Mouse (Mus musculus): Measurements from ENCODE around the gene Scnn1a. TPM values are rescaled to one million over a fixed set of nuclear protein-coding genes. Genes with fewer than 3 reads are reported as not detected.

Scnn1a gene
- polyA plus RNA-seq, 1 experiment from 2014 or later = 9.0 TPM

DNA sequence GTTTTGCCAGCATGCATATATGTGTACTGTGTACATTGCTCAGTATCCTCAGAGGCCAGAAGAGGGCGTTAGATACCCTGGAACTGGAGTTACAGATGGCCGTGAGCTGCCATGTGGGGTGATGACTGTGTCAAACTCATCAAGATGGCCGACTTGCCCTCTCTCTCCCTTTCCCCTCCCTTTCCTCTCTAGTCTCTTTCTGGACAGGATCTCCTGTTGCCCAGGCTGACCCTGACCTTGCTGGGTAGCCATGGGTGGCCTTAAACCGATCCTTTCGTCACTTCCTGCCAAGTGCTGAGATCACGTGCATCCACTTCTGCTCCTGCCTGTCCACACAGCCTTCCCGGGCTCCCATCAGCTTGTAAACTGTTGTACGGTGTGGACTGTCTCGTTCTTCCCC is 39.5 kb downstream of the Scnn1a start:
- DNase-seq (ENCODE audit: low spot score) = no peak

DNA sequence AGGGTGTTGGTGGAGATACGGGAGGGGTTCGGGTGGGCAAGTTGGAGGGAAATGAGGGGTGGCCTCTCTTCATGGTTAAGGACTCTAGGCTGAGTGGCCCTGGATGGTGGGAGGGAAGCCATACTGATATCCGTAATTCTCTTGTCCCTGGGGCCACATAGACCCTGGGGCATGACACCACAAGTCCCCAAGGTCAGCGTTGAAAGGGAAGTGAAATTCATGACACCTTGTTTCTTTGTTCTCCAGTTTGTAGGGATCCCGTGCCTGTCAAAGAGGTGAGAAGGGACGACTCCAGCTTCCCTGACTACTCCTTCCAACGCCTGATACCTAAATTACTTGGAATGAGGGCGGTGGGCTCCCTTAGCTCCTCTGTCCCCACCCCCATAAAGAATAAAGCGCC is 40.4 kb downstream of the Scnn1a start:
- DNase-seq (ENCODE audit: low spot score) = no peak

DNA sequence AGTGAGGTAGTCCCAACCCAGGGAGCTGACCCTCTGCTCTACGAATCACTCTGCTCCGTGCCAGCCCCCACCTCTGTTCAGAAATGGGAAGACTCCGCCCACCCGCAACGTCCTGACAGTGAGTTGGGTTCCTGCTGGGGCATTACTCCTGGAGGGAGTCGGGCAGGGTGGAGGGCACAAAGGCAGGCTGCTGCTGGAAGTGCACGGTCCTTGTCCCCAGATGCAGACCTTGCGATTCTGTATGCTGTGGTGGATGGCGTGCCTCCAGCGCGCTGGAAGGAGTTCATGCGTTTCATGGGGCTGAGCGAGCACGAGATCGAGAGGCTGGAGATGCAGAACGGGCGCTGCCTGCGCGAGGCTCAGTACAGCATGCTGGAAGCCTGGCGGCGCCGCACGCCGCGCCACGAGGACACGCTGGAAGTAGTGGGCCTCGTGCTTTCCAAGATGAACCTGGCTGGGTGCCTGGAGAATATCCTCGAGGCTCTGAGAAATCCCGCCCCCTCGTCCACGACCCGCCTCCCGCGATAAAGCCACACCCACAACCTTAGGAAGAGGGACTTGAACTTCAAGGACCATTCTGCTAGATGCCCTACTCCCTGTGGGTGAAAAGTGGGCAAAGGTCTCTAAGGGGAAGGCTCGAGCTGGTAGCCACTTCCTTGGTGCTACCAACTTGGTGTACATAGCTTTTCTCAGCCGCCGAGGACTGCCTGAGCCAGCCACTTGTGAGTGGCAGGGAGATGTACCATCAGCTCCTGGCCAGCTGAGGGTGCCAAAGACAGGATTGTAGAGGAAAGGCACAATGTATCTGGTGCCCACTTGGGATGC is 41.2 kb downstream of the Scnn1a start:
- no peak for DNase-seq (ENCODE audit: low spot score)

DNA sequence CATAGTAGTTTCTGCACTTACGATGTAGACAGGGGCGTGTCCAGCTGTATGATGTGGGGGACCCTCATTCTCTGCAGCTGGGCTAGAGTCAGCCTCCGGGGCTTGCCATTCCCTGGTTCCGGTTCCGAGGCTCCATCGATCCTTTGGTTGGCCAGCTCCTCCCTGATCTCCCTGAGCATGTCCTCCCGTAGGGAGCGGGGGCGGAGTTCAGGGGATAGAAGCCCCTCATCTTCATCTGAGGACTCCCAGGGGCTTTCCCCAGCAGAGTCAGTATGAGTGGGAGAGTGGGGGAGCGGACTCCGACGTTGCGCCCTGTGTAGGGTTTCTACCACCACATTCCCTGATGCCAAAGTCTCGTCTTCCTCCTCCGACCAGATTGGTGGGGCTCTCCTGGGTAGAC is 42.6 kb downstream of the Scnn1a start:
- DNase-seq (ENCODE audit: low spot score) = no peak

DNA sequence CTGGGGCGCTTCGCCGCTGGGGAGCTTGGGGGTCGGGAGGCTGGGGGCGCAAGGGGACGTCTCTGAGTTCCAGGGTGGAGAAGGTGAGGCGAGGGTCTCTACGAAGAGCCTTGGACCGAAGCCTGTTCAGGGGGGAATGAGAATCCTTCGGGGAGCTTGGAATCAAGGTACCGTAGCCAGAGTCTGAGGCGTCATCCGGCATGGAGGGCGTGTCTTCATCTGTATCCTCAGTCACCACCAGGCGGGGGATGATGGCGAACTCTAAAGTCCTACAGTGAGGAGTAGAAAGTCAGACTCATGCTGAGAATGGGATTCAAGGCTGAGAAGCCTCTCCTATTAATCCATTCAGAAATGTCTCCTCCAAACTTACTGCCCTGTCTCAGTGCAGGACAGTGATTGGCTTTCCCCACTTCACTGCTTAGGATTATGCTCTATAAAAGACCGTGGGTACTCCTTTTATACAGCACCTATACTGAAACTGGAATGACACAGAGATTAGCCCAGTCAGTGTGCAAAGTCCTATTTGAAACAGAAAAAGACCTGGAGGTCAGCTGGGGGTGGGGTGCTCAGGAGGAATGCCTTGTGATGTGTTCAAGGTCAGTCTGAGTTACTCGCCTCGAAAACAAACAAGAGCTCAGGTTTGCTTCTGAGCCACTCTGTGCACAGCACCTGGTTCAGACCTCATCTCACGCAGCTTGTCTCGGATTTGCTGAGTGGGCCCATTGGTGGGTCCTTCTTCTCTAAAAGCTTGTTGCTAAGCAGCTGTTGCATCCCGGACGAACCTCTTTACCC is 43.2 kb downstream of the Scnn1a start:
- no peak for DNase-seq (ENCODE audit: low spot score)

DNA sequence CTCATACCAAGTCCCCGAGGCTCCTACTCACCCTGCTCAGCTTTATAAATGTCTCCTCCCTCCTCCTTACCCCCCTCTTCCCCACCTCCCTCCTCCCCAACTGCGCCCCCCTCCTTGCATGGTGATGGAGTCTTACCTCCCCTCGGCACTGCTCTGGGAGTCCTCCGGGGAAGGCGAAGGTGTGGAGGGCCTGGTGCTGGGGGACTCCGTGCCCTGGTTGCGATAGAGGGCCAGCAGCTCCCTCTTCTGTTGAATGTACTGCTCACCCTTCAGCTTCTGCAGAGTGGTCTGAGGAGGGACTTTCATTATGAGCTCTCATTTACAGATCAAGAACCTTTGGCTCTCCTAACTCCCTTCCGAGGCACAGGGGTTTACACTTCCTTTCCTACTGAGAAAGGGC is 44.0 kb downstream of the Scnn1a start:
- DNase-seq (ENCODE audit: low spot score) = no peak

DNA sequence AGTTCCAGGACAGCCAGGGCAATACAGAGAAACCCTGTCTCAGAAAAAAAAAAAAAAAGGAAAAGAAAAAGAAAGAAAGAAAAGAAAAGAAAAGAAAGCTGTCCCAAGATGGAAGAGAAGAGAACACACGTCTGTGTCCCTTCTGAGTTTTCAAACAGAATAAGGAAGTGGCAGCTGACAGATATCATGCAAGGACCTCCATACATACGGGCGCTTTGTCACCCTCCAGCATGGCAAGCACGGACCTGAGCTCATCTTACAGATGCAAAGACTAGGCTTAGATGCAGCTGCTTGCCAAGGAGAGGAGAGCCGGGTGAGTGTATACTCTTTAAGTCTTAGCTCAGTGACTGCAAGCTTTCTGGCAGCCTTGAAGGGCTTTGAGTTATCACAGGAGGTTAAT is 45.1 kb downstream of the Scnn1a start:
- no peak for DNase-seq (ENCODE audit: low spot score)

DNA sequence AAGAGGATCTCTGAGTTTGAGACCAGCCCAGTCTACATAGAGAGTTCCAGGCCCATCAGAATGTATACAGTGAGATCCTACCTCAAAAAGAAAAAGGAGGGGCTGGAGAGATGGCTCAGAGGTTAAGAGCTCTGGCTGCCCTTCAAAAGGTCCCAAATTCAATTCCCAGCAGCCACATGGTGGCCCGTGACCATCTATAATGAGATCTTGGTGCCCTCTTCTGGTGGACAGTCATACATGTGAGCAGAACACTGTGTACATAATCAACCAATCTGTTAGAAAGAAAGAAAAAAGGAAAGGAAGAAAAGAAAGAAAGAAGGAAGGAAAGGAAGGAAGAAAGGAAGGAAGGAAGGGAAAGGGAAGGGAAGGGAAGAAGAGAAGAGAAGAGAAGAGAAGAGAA is 45.7 kb downstream of the Scnn1a start:
- no peak for DNase-seq (ENCODE audit: low spot score)

DNA sequence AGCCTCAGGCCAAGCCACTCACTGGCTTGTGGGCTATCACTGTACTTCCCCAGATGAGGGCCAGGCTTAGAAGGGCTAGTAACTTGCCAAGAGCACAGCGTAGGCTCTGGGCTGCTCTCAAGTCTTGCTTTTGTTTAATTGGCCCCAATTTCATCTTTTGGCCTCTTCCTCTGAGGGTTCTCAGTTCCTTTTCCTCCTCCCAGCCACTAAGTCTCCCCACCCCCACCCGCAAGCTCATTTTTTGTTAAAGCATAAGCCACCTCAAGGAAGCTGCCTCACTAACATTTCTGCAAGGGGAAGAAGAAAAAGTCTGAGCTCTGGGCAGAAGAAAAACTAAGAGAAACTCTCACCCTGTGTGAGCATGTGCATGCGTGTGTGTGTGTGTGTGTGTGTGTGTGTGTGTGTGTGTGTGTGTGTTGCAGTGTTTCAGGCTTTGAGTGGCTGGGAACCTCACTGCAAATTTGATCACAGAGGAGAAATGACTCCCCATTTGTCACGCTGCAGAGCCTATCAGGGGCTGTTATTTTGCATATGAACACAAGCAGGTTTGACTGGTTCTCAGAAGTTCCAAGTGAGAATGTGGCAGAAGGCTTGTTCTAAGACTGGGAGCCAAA is 47.4 kb downstream of the Scnn1a start:
- peak; percentile 72 for DNase-seq (ENCODE audit: low spot score)

DNA sequence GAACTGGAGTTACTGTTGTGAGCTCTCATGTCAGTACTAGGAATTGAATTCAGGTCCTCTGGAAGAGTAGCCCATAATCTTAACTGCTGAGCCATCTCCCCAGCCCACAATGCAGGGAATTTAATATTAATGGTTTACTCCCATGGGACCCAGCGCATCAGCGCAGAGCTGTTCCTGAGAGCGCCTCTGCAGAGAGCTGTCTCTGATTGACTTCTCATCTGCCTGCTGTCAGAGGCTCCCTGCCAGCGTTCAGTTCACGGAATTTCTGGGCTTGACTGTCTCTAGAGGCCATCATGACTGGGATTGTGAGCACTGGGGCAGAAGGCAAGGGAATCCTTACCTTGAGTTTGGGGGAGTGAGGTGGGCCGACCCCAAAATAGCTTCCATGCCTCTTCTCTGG is 56.6 kb downstream of the Scnn1a start:
- DNase-seq (ENCODE audit: low spot score) = no peak

DNA sequence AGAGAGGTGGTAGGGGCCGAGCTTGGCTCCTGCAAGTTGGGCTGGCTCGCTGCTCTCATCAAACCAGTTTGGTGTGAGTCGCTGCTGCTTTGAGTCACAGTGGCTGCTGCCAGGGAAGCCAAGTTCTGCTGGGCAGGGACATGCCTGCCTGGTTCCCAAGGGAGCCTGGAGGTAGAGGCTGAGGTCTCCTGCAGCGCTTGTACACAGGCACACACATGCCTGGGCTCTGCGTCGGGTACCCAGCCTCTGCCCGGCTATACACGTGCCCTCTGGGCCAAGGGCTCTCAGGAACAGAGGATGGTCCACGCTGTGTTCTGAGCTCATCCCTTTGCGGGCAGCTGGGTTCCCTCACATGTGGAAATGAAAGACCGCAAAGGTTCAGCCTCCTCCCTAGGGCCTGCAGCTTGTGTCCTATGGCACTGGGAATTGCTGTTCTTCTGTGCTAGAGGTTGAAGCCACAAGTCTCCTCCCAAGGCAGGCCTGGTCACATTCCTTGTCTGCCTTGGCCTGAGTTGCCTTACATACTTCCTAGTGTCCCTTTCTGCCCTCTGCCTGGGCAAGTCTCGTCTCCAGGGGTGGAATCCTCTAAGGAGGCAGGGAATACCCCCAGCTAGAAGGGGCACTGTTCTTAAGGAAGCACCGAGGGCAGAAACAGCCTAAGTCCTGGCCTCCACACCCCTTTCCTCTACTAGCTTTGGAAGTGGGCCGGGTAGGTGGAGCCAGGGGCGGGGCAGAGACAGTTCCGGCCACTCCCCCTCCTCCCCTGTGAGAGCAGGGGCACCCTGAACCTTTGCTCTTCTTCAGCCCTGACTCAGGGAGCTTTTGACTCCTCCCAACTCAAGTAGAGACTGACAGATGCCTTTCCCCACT is 57.4 kb downstream of the Scnn1a start:
- DNase-seq (ENCODE audit: low spot score) = peak; percentile 86

DNA sequence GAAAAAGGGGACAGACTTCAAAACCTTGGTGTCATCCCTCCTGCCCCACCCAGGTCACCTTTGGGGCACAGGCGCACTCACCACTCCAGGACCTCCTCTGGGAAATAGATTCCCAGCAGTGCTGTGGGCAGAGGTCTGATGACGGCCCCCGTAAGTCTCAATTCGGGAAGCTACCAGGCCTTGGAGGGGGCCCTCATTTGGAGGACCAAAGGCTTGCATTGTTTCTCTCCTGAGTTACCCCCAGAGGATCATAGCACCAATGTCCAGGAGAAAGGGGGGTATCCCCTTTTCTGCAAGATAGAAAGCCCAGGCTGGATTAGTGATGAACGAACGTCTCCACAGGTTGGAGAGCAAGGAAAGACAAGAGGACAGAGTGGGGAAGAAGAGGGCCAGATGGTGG is 58.2 kb downstream of the Scnn1a start:
- no peak for DNase-seq (ENCODE audit: low spot score)

DNA sequence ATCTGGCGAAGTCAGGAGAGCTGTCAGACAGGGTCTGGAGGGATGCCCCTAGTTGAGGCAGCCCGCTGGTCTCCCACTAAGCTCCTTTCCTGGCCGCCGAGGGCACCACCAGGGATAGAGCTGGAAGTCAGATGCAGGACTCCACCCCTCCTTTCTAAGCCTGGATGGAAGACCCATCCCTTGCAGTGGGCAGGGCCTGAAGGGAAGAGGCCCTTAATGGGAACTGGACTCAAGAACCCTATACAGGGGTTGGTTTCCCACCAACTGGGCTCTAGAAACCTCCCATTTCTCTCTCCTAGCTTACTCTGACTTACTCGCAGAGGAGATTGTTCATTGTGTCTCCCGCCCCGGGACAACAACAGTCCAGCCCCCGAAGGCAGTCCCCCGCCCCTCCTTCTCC is 59.3 kb downstream of the Scnn1a start:
- no peak for DNase-seq (ENCODE audit: low spot score)

DNA sequence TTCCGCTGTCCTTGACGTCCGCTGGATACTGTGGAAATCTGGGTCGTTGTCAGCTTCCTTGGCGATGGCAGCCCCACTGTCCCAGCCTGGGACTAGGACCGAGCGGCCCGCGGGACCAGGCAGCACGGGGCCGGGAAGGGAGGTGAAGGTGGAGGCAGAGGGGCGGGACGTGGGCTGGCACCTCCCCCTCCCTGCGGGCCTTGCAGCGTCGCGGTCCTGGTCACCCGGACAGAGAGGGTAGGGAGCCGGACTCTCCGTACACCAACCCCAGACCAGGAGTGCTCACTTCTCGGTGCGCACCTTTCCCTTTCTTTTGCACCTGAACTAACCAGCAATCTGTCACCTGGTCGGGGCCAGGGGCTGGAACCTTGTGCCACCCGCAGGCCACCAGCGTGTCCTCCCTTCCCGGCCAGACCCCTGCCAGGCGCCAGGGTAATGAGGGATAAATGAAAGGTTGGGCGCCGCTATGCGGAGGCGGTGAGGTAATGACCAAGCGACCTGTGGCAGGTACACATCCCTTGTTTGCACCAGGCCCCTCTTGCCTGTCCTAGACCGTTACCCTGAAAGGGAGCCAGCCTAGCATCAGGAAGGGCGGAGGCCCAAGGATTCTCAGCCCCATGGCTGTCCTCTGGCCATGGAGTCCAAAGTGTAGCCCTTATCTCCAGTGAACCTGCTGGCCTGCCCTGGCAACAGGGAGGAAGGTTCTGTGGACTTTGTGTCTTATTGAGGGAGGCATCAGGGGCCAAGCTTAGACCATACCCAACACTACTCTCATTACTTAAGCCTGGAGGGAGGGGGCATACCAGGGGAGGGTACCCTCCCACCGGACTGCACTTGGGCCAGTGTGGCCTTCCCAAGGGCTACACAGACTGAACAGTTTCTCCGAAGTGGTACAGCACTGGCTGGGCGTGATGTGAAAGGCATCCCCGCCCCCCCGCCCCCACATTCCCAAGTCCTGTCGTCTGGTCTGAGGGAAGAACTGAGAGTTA is 60.2 kb downstream of the Scnn1a start, which contains the start of gene Plekhg6:
TSS of gene Plekhg6 (minus strand) at position 422 of the 989 bp plus-strand sequence.
- DNase-seq (ENCODE audit: low spot score) = no peak

DNA sequence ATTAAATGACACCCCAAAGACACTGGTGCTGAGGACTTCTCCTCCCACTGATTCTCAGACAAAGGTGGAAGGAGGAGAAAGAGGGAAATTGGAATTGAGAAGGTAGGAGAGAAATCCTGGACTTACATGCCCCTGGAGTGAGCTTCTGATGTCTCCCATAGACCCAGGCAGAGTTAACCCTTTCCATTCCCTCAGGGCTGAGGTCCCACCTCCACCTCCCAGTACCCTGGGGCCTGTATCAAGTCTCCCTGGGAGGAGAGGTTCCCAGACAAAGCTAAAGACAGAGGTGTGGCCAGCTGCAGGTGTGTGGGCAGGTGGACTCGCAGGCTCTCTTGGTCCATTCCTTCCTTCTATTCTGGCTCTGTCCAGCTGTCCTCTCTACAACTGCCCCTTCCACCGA is 61.6 kb downstream of the Scnn1a start:
- DNase-seq (ENCODE audit: low spot score) = no peak

DNA sequence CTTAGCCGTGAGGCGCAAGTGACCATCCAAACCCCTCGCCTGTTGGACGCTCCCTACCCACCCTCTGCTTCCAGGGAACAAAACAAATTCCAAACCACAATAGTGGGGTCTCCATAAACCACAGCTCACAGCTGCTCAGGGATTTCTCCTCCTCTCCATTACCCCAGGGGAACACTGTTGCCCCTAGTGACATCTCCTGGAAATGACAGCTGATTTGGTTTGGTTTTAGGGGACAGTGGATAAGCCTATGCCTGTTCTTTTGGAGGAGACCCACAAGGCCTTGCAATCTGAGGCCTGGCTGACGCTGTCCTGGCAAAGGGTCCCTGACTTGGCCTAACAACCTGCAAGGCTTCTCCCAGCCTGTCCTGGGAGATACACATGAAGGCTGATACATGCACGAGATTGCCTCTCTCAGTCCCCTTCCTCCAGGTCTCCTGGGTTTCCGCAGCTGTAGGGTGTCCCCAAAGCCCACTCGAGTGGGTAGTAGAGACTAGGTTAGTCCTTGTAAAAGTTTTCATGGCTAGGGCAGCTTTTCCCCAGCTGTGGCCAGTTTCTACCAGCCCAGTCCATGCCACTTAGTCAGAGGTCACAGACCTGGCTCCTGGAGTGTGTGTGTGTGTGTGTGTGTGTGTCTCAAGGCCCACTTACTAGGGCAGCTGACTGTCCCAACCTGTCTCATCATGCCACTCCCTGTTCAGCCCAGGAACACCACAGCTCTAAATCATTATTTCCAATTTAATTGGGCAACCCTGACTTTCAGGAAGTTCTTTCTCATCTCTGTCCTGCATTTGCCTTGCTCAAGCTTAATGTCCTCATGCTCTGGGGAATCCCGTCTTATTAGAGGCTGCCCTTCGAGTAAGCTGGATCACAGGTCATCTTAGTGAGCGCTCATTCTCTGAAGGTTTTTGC is 64.9 kb downstream of the Scnn1a start:
- peak; percentile 54 for DNase-seq (ENCODE audit: low spot score)

DNA sequence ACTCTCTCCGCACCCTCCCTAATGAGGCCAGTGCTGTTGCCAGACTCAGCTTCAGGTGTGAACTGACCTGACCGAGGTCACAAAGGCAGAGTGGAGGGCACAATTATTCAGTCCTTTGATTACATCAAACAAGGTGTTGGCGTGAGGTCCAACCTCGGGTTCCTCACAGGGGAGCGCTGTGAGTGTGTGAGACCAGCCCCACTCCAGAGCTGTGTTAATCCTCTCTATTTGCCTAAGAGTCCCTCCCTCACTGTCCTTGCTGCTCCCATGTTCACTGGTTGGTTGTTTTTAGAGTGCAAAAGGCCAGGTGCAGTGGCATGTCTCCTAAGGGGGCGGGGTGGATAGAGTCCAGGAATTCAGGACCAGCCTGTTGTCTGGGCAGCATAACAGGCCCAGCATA is 65.6 kb downstream of the Scnn1a start:
- DNase-seq (ENCODE audit: low spot score) = no peak

DNA sequence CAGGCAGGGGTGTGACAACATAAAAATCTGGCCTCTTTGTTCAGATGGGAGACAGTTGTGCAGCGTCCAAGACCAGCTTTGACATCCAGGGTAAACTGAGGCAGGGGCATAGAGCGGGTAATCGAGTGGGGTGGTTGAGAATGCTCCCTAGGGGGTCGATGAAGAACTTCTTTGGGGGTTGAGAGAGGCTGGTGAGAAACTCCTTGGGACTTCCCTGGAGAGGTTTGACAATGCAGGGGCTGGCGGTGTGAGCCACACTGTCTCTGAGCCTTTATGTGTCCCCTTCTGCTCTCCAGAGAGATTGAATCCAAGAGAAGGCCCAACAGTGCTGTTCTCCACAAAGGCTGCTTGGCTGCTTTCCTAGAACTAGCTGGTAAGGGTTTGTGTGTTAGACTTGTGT is 69.4 kb downstream of the Scnn1a start:
- no peak for DNase-seq (ENCODE audit: low spot score)
